Comparison of ENCODE assay signal across 8 mouse cellular contexts in the genomic region with DNA sequence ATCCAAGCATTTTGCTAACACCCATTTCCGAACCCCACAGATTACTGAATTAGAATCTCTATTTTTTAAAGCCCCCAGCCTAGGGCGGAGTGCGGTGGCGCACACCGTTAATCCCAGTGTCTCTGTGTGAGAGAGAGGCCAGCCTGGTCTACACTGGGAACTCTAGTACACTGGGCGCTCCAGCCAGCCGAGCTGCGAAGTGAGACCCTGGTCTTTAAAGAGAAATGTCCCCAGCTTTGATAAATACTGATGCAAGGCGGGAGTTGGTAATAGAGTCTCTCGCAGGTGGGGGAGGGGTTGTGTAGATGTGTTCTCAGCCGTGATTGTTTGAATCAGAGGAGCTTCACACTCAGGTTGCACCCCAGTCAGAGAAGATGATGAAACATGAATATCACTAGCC. TPM values are rescaled to one million over a fixed set of nuclear protein-coding genes. Genes with fewer than 3 reads are reported as not detected.
A peak's percentile ranks its signal among the peaks of the same experiment; 100 is the strongest.
DNase-seq lines count a peak whose midpoint lies in the region; ATAC-seq lines count a peak whose summit lies in the region.

No protein-coding gene starts in this region.

- H3K9ac ChIP-seq in heart, embryonic 15.5 days, result no peak overlapping the region
- peak overlapping the region; percentile 18; the same call in 1 of the 2 replicates for H3K9ac ChIP-seq in embryonic facial prominence, embryonic 15.5 days
- H3K9ac ChIP-seq in limb, embryonic 15.5 days, result no peak overlapping the region

- DNase-seq in heart, adult 11 months, result no peak
- peak; percentile 11 for DNase-seq in MN1 (ENCODE audit: low spot score)
- no peak for DNase-seq in spleen, adult 18-20 months
- DNase-seq in lung, adult 18-20 months, result no peak

- H3K4me2 ChIP-seq in heart, embryonic 15.5 days, result peak overlapping the region; percentile 63
- peak overlapping the region; percentile 62 for H3K4me2 ChIP-seq in embryonic facial prominence, embryonic 15.5 days (replicated peaks)
- H3K4me2 ChIP-seq in limb, embryonic 15.5 days, result peak overlapping the region; percentile 71

- 3% methylated on average over 11 of the region's 11 CpGs for WGBS in heart, embryonic 15.5 days
- WGBS in embryonic facial prominence, embryonic 15.5 days, result 2% methylated on average over 11 of the region's 11 CpGs
- 2% methylated on average over 11 of the region's 11 CpGs for WGBS in limb, embryonic 15.5 days

- H3K4me3 ChIP-seq in heart, embryonic 15.5 days, result peak overlapping the region; percentile 33
- peak overlapping the region; percentile 37 for H3K4me3 ChIP-seq in embryonic facial prominence, embryonic 15.5 days (replicated peaks)
- H3K4me3 ChIP-seq in limb, embryonic 15.5 days, result peak overlapping the region; percentile 33

- no peaks in the 10 kb centered on the region for H3K36me3 ChIP-seq in heart, embryonic 15.5 days
- H3K36me3 ChIP-seq in embryonic facial prominence, embryonic 15.5 days, result no peaks in the 10 kb centered on the region
- H3K36me3 ChIP-seq in limb, embryonic 15.5 days, result no peaks in the 10 kb centered on the region

- H3K27me3 ChIP-seq in heart, embryonic 15.5 days, result peaks cover 68% of the 10 kb centered on the region
- peaks cover 30% of the 10 kb centered on the region for H3K27me3 ChIP-seq in embryonic facial prominence, embryonic 15.5 days
- peaks cover 58% of the 10 kb centered on the region for H3K27me3 ChIP-seq in limb, embryonic 15.5 days

- H3K4me1 ChIP-seq in heart, embryonic 15.5 days (replicated peaks), result peaks cover 16% of the 10 kb centered on the region
- peaks cover 15% of the 10 kb centered on the region for H3K4me1 ChIP-seq in embryonic facial prominence, embryonic 15.5 days
- peaks cover 26% of the 10 kb centered on the region for H3K4me1 ChIP-seq in limb, embryonic 15.5 days

- no peak overlapping the region for H3K27ac ChIP-seq in heart, embryonic 15.5 days
- H3K27ac ChIP-seq in embryonic facial prominence, embryonic 15.5 days (replicated peaks), result no peak overlapping the region
- H3K27ac ChIP-seq in limb, embryonic 15.5 days, result no peak overlapping the region

- H3K9me3 ChIP-seq in heart, embryonic 15.5 days (replicated peaks), result no peaks in the 10 kb centered on the region
- H3K9me3 ChIP-seq in embryonic facial prominence, embryonic 15.5 days (replicated peaks), result no peaks in the 10 kb centered on the region
- H3K9me3 ChIP-seq in limb, embryonic 15.5 days, result no peaks in the 10 kb centered on the region

- no peak for ATAC-seq in heart, embryonic 15.5 days (replicated peaks; ENCODE audit: insufficient number of reproducible peaks, insufficient read depth, low FRiP score, low read depth)
- ATAC-seq in embryonic facial prominence, embryonic 15.5 days (ENCODE audit: insufficient number of reproducible peaks, low FRiP score, low TSS enrichment, low read depth), result no peak
- ATAC-seq in limb, embryonic 15.5 days (ENCODE audit: insufficient number of reproducible peaks, low FRiP score, low TSS enrichment, low read depth), result no peak
- no peak for ATAC-seq in inflammation-experienced regulatory T-cells, adult 6 months

RNA-seq across cellular contexts. Expression of a gene that starts 1.5 kb away (rescaled TPM):
- polyA plus RNA-seq in heart, embryonic 15.5 days (2015; fragmentation: Nextera tagmentation; extraction: Ambion mirVana), result 0.81 and 4.5 TPM in 2 replicates
- polyA plus RNA-seq in embryonic facial prominence, embryonic 15.5 days (2015; fragmentation: Nextera tagmentation; extraction: Ambion mirVana), result 41.4 and 46.1 TPM in 2 replicates
- polyA plus RNA-seq in limb, embryonic 15.5 days (2015; fragmentation: Nextera tagmentation; extraction: Ambion mirVana), result 22.2 and 52.4 TPM in 2 replicates
- 1 to 10 TPM; 1.3 to 2.6 (median 2.6) TPM for polyA plus RNA-seq in inflammation-experienced regulatory T-cells, adult 6 months (2017; shearing (Covaris generic))

RNA-seq across cellular contexts. Expression of a gene that starts 21.5 kb away (rescaled TPM):
- 0.21 and 0.53 TPM in 2 replicates for polyA plus RNA-seq in heart, embryonic 15.5 days (2015; fragmentation: Nextera tagmentation; extraction: Ambion mirVana)
- polyA plus RNA-seq in embryonic facial prominence, embryonic 15.5 days (2015; fragmentation: Nextera tagmentation; extraction: Ambion mirVana), result 0.72 and 0.85 TPM in 2 replicates
- polyA plus RNA-seq in limb, embryonic 15.5 days (2015; fragmentation: Nextera tagmentation; extraction: Ambion mirVana), result 0.51 and 0.97 TPM in 2 replicates
- under 1 TPM in 2 of 3 experiments, not detected in 1; 0.21 to 0.33 TPM for polyA plus RNA-seq in inflammation-experienced regulatory T-cells, adult 6 months (2017; shearing (Covaris generic))

RNA-seq across cellular contexts. Expression of a gene that starts 27.5 kb away (rescaled TPM):
- 5.9 and 10.9 TPM in 2 replicates for polyA plus RNA-seq in heart, embryonic 15.5 days (2015; fragmentation: Nextera tagmentation; extraction: Ambion mirVana)
- 13.4 and 16.0 TPM in 2 replicates for polyA plus RNA-seq in embryonic facial prominence, embryonic 15.5 days (2015; fragmentation: Nextera tagmentation; extraction: Ambion mirVana)
- polyA plus RNA-seq in limb, embryonic 15.5 days (2015; fragmentation: Nextera tagmentation; extraction: Ambion mirVana), result 13.2 and 13.9 TPM in 2 replicates
- 1 to 10 TPM; 6.2 to 7.4 (median 6.8) TPM for polyA plus RNA-seq in inflammation-experienced regulatory T-cells, adult 6 months (2017; shearing (Covaris generic))
